10 mouse cellular contexts compared by ENCODE assay signal in genomic region chr12:99686418-99686992, GRCm38 (mm10).
DNase-seq lines count a peak whose midpoint lies in the region; ATAC-seq and TF ChIP-seq lines count a peak whose summit lies in the region.
"Had no signal": no experiment of that assay in that cellular context is flagged by ENCODE, and none has a peak within 500 bp of the region (broad histone marks: within the 10 kb centered on the region; RNA-seq: fewer than 3 reads in every experiment).

No protein-coding gene starts in this region.

- H3K36me3 ChIP-seq in heart, postnatal 0 days (replicated peaks; ENCODE audit: control insufficient read depth, insufficient read depth, low read length): no peaks in the 10 kb centered on the region
- H3K36me3 ChIP-seq in hindbrain, embryonic 16.5 days (ENCODE audit: control insufficient read depth, insufficient read depth, low read length): no peaks in the 10 kb centered on the region

- ATAC-seq in heart, postnatal 0 days (ENCODE audit: insufficient read depth, low read depth): no peak
- no peak for ATAC-seq in hindbrain, embryonic 16.5 days

- H3K4me1 ChIP-seq in heart, postnatal 0 days (ENCODE audit: control insufficient read depth, insufficient read depth): peaks cover 6% of the 10 kb centered on the region; the same call in 1 of the 2 replicates
- H3K4me1 ChIP-seq in hindbrain, embryonic 16.5 days (ENCODE audit: control insufficient read depth, insufficient read depth, low read depth, low read length): no peaks in the 10 kb centered on the region

- no peak overlapping the region for H3K4me2 ChIP-seq in heart, postnatal 0 days (ENCODE audit: low read depth, low read length)
- no peak overlapping the region for H3K4me2 ChIP-seq in hindbrain, embryonic 16.5 days (ENCODE audit: low read length)

- peak; percentile 13 for DNase-seq in adrenal gland, postnatal 25 days
- no peak for DNase-seq in adrenal gland, adult (ENCODE audit: inconsistent age in 2 of 2, low spot score in 1 of 2)
- peak; percentile 53 for DNase-seq in MN1 (ENCODE audit: low spot score)
- DNase-seq in cerebellum, postnatal 36 days: peak; percentile 33 to 50
- no peak for DNase-seq in heart, postnatal 0 days (ENCODE audit: low spot score)
- DNase-seq in embryo, embryonic 11 days: no peak
- no peak for DNase-seq in urinary bladder, postnatal 25 days (ENCODE audit: low spot score)
- DNase-seq: kidney, postnatal 10 days had no signal

- peak overlapping the region; percentile 55; the same call in 1 of the 2 replicates for H3K27ac ChIP-seq in heart, postnatal 0 days (ENCODE audit: low read depth)
- H3K27ac ChIP-seq in hindbrain, embryonic 16.5 days (ENCODE audit: low read depth, low read length): no peak overlapping the region
- H3K27ac ChIP-seq: macrophage had no signal

- TF ChIP-seq EP300 in heart, postnatal 0 days (IDR thresholded peaks at IDR 0.05; ENCODE audit: low read depth): no peak

- no peaks in the 10 kb centered on the region for H3K9me3 ChIP-seq in heart, postnatal 0 days (replicated peaks; ENCODE audit: control insufficient read depth, low read length)
- H3K9me3 ChIP-seq in hindbrain, embryonic 16.5 days (ENCODE audit: control insufficient read depth, low read length): no peaks in the 10 kb centered on the region

- 19% methylated on average over 6 of the region's 6 CpGs for WGBS in heart, postnatal 0 days
- 79% methylated on average over 6 of the region's 6 CpGs for WGBS in hindbrain, embryonic 16.5 days

- no peak overlapping the region for H3K4me3 ChIP-seq in heart, postnatal 0 days (ENCODE audit: low read depth, low read length)
- no peak overlapping the region for H3K4me3 ChIP-seq in hindbrain, embryonic 16.5 days (ENCODE audit: low read length)

- H3K27me3 ChIP-seq in heart, postnatal 0 days (ENCODE audit: control insufficient read depth, insufficient read depth, low read length): no peaks in the 10 kb centered on the region
- H3K27me3 ChIP-seq in hindbrain, embryonic 16.5 days (replicated peaks; ENCODE audit: control insufficient read depth, insufficient read depth, low read length): no peaks in the 10 kb centered on the region; the same call in 1 of the 2 replicates

- TF ChIP-seq CTCF in heart, postnatal 0 days (IDR thresholded peaks at IDR 0.05; ENCODE audit: low read depth): no peak

- H3K9ac ChIP-seq in heart, postnatal 0 days (replicated peaks; ENCODE audit: low read depth, low read length): no peak overlapping the region
- H3K9ac ChIP-seq in hindbrain, embryonic 16.5 days (ENCODE audit: low read depth, low read length): no peak overlapping the region

Comparison
In these comparisons a context has a peak if more than half of its experiments do, and no peak if none do; other contexts are left out.
1. DNase-seq: peak in adrenal gland, postnatal 25 days (single experiment), MN1 (single experiment) and cerebellum, postnatal 36 days (2 of 2); none in adrenal gland, adult (0 of 2), heart, postnatal 0 days (single experiment), embryo, embryonic 11 days (single experiment) and urinary bladder, postnatal 25 days (single experiment).